Mouse (Mus musculus) limb, embryonic 13.5 days (tissue): ENCODE data around the gene Vmn1r53. TPM values are rescaled to one million over a fixed set of nuclear protein-coding genes. Genes with fewer than 3 reads are reported as not detected.
"Not testable (repeated sequence)": the region's sequence is repeated elsewhere in the genome, so short reads cannot be mapped to it uniquely, and the experiment has no call there.

Source experiments
- ATAC-seq: fragments of 200-750 bp; cut with Nextera tagmentation; 2 replicates; pipeline ENCODE4 v1.8.0; 2017; ENCODE audit warnings: low read depth, moderate number of reproducible peaks, moderate TSS enrichment; ENCODE audit not compliant: low FRiP score
- H3K27ac ChIP-seq: fragments of 300-500 bp; sonication (generic); 2 replicates; pipeline ENCODE4 v1.5.1; 2015; ENCODE audit warnings: inconsistent platforms, mild to moderate bottlenecking, moderate library complexity
- H3K27me3 ChIP-seq: fragments of 300-500 bp; sonication (generic); 2 replicates; pipeline ENCODE4 v1.6.1; 2015; ENCODE audit warnings: mild to moderate bottlenecking, inconsistent platforms
- H3K36me3 ChIP-seq: fragments of 300-500 bp; sonication (generic); 2 replicates; pipeline ENCODE4 v1.6.1; 2015; ENCODE audit warnings: inconsistent platforms, mild to moderate bottlenecking, moderate library complexity
- H3K4me1 ChIP-seq: fragments of 300-500 bp; sonication (generic); 2 replicates; pipeline ENCODE4 v1.6.1; 2015; ENCODE audit warnings: inconsistent platforms
- H3K4me2 ChIP-seq: fragments of 300-500 bp; sonication (generic); replicated peaks from 2 replicates; pipeline ENCODE4 v1.6.1; 2015; ENCODE audit warnings: inconsistent platforms, mild to moderate bottlenecking, moderate library complexity
- H3K4me3 ChIP-seq: fragments of 300-500 bp; sonication (generic); 2 replicates; pipeline ENCODE4 v1.5.1; 2015; ENCODE audit warnings: moderate library complexity, mild to moderate bottlenecking, inconsistent platforms
- H3K9ac ChIP-seq: fragments of 300-500 bp; sonication (generic); 2 replicates; pipeline ENCODE4 v1.6.1; 2015; ENCODE audit warnings: mild to moderate bottlenecking, inconsistent platforms
- H3K9me3 ChIP-seq: fragments of 300-500 bp; sonication (generic); 2 replicates; pipeline ENCODE4 v1.6.1; 2016; ENCODE audit warnings: inconsistent platforms
- WGBS: fragments of 180-500 bp; shearing (Covaris S2); methylation state at CpG from one replicate; pipeline ENCODE4 v1.1.7; 2015; 5-methylcytosine and 5-hydroxymethylcytosine counted together
- polyA plus RNA-seq: library from polyadenylated mRNA; unstranded; fragments of >200 nt; fragmentation: Nextera tagmentation; extraction: Ambion mirVana; gene quantifications from 2 replicates; pipeline ENCODE4 v1.2.1, GENCODE M21; 2015

Gene Vmn1r53
- polyA plus RNA-seq, result not detected in 2 replicates

- H3K9me3 ChIP-seq, result peaks cover 11% of the 10 kb centered on the region; the same call in 1 of the 2 replicates
- ATAC-seq, result no peak
- H3K4me1 ChIP-seq, result no peaks in the 10 kb centered on the region
- no peaks in the 10 kb centered on the region for H3K36me3 ChIP-seq
- H3K27me3 ChIP-seq, result no peaks in the 10 kb centered on the region
- H3K9ac ChIP-seq, result no peak within 1 kb of the TSS
- WGBS, result 82% methylated on average over 1 of the region's 1 CpGs
- H3K4me2 ChIP-seq, result no peak within 1 kb of the TSS
- no peak within 1 kb of the TSS for H3K4me3 ChIP-seq
- H3K27ac ChIP-seq, result no peak within 1 kb of the TSS
These were observed at the start of gene Vmn1r53 for GRCm38 (mm10) chr6:90224338-90224737. Gene Vmn1r53 (minus strand): TSS chr6:90224438.

- WGBS, result 67% methylated on average over 1 of the region's 1 CpGs
- H3K27ac ChIP-seq, result no peak within 1 kb of the TSS
- H3K4me2 ChIP-seq, result no peak within 1 kb of the TSS
- H3K4me1 ChIP-seq, result no peaks in the 10 kb centered on the region
- no peaks in the 10 kb centered on the region for H3K9me3 ChIP-seq
- H3K27me3 ChIP-seq, result no peaks in the 10 kb centered on the region
- no peak within 1 kb of the TSS for H3K4me3 ChIP-seq
- no peak within 1 kb of the TSS for H3K9ac ChIP-seq
- no peak for ATAC-seq
- no peaks in the 10 kb centered on the region for H3K36me3 ChIP-seq
These were observed 21.8 kb upstream of the Vmn1r53 start, which contains the start of gene Vmn1r54 for GRCm38 (mm10) chr6:90246000-90246399. Gene Vmn1r54 (plus strand): TSS chr6:90246300.

- Histone ChIP-seq H3K27ac (no peak overlapping the region), H3K4me2 (no peak overlapping the region)
These were observed 19.8 kb upstream of the Vmn1r53 start for GRCm38 (mm10) chr6:90244019-90244418.

GRCm38 (mm10) chr6:90232681-90233080 lies 8.4 kb upstream of the Vmn1r53 start:
- H3K4me1 ChIP-seq, result no peaks in the 10 kb centered on the region
- peaks cover 5% of the 10 kb centered on the region; the same call in 1 of the 2 replicates for H3K9me3 ChIP-seq
- ATAC-seq, result no peak
- no peak overlapping the region for H3K4me3 ChIP-seq
- H3K27me3 ChIP-seq, result no peaks in the 10 kb centered on the region
- H3K36me3 ChIP-seq, result no peaks in the 10 kb centered on the region
- H3K4me2 ChIP-seq, result no peak overlapping the region
- H3K9ac ChIP-seq, result no peak overlapping the region
- H3K27ac ChIP-seq, result no peak overlapping the region
- WGBS, result 68% methylated on average over 27 of the region's 27 CpGs

More at GRCm38 (mm10) chr6:90244019-90244418, 19.8 kb upstream of the Vmn1r53 start:
- Histone ChIP-seq H3K36me3 (no peaks in the 10 kb centered on the region), H3K4me3 (no peak overlapping the region), H3K4me1 (no peaks in the 10 kb centered on the region), H3K9ac (no peak overlapping the region), H3K9me3 (no peaks in the 10 kb centered on the region), H3K27me3 (no peaks in the 10 kb centered on the region)
- 82% methylated on average over 3 of the region's 3 CpGs for WGBS
- no peak for ATAC-seq

DNA sequence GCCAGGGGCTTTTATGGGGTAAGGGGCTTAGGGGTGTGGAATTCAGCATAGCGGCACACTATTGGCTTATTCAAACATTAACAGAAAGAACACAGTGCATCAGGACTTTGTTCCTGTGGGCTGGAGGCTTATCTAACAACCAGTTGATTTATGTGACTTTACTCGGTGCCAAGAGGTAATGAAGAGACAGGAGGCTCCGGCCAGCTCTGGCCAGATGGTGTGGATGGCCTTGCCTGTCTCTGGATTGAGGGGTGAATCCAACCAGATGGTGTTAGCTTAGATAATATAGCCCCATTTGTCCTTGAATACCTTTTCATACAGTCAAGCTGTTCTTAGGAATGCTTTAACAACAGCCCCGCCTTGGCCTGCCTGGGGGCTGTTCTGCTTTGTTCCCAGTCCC lies 7.9 kb upstream of the Vmn1r53 start:
- not testable (repeated sequence) for H3K4me3 ChIP-seq, ATAC-seq, H3K4me1 ChIP-seq, H3K4me2 ChIP-seq, H3K36me3 ChIP-seq, H3K9me3 ChIP-seq, H3K27ac ChIP-seq, H3K9ac ChIP-seq, H3K27me3 ChIP-seq
- 88% methylated on average over 4 of the region's 4 CpGs for WGBS

DNA sequence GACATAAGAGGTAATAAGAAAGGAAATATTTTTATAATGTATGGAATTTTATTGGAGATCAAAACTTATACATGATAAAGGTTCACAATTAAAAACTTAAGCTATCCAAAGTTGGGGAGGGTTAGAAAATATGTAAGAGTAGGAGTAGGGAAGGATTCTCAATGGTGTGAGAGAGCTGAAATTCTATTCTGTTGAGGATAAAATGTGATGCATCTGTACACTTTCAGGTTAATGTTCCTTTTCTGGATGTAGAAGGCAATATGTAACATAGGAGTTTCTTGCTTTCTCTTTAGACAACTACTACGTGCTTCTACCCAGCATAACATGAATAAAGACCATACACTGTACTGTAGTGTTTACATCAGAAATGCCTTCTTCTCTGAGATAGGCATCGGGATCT lies 21.7 kb downstream of the Vmn1r53 start, which contains the start of gene V1ra8:
V1ra8 (plus strand) TSS at position 301 of the 400 bp plus-strand sequence.
- not testable (repeated sequence) for H3K4me3 ChIP-seq, H3K4me2 ChIP-seq, H3K27ac ChIP-seq, H3K36me3 ChIP-seq, H3K27me3 ChIP-seq, H3K4me1 ChIP-seq, ATAC-seq, H3K9ac ChIP-seq, H3K9me3 ChIP-seq
- WGBS, result 86% methylated on average over 2 of the region's 2 CpGs

GRCm38 (mm10) chr6:90174508-90174907 lies 49.7 kb downstream of the Vmn1r53 start, which contains the start of gene Vmn1r52:
Gene Vmn1r52 (plus strand): TSS chr6:90174808.
- Histone ChIP-seq H3K4me3 (no peak within 1 kb of the TSS), H3K27me3 (no peaks in the 10 kb centered on the region), H3K4me1 (no peaks in the 10 kb centered on the region), H3K9me3 (no peaks in the 10 kb centered on the region; the same call in 1 of the 2 replicates), H3K4me2 (no peak within 1 kb of the TSS), H3K27ac (no peak within 1 kb of the TSS), H3K9ac (no peak within 1 kb of the TSS), H3K36me3 (no peaks in the 10 kb centered on the region)
- ATAC-seq, result no peak
- WGBS, result 73% methylated on average over 2 of the region's 2 CpGs

Other genes starting within 250 kb of the Vmn1r53 start
- not detected in 2 replicates for gene Vmn1r47, start 208.3 kb downstream of the Vmn1r53 start, polyA plus RNA-seq
- not detected in 2 replicates for gene Vmn1r48, start 187.6 kb downstream of the Vmn1r53 start, polyA plus RNA-seq
- not detected in 2 replicates for gene Vmn1r49, start 145.9 kb downstream of the Vmn1r53 start, polyA plus RNA-seq
- gene Vmn1r50, start 123.0 kb downstream of the Vmn1r53 start, polyA plus RNA-seq, result not detected in 2 replicates
- gene Vmn1r51, start 101.8 kb downstream of the Vmn1r53 start, polyA plus RNA-seq, result not detected in 2 replicates
- not detected in 2 replicates for gene Vmn1r52, start 49.6 kb downstream of the Vmn1r53 start, polyA plus RNA-seq
- gene V1ra8, start 21.6 kb downstream of the Vmn1r53 start, polyA plus RNA-seq, result not detected in 2 replicates
- not detected in 2 replicates for gene Vmn1r54, start 21.9 kb upstream of the Vmn1r53 start, polyA plus RNA-seq
- not detected in 2 replicates for gene BC048671, start 76.8 kb upstream of the Vmn1r53 start, polyA plus RNA-seq
- gene Chst13, start 100.7 kb upstream of the Vmn1r53 start, polyA plus RNA-seq, result 0.15 and 0.33 TPM in 2 replicates
- gene Uroc1, start 108.8 kb upstream of the Vmn1r53 start, polyA plus RNA-seq, result 0.04 and 0.05 TPM in 2 replicates
- 6.5 and 6.9 TPM in 2 replicates for gene Zxdc, start 145.1 kb upstream of the Vmn1r53 start, polyA plus RNA-seq
- gene Cfap100, start 204.4 kb upstream of the Vmn1r53 start, polyA plus RNA-seq, result 0.37 and 0.59 TPM in 2 replicates
- 5.0 and 5.1 TPM in 2 replicates for gene Klf15, start 238.1 kb upstream of the Vmn1r53 start, polyA plus RNA-seq